Mouse (Mus musculus) E14TG2a.4 (cell line): Measurements from ENCODE around the gene Zranb1.

Experiments
- H3K27me3 ChIP-seq: 2 replicates; pipeline ENCODE4 v1.6.1; 2014; ENCODE audit warnings: low read length, control low read depth; ENCODE audit not compliant: insufficient read depth
- H3K36me3 ChIP-seq: 2 replicates; pipeline ENCODE4 v1.6.1; 2014; ENCODE audit warnings: low read length, control low read depth; ENCODE audit not compliant: insufficient read depth
- H3K4me1 ChIP-seq: replicated peaks from 2 replicates; pipeline ENCODE4 v1.6.1; 2014; ENCODE audit warnings: low read depth, low read length, control low read depth
- H3K4me3 ChIP-seq: replicated peaks from 2 replicates; pipeline ENCODE4 v1.5.1; 2014; ENCODE audit warnings: mild to moderate bottlenecking, low read length
- H3K9me3 ChIP-seq: 2 replicates; pipeline ENCODE4 v1.6.1; 2014; ENCODE audit warnings: low read length, control low read depth
- CTCF ChIP-seq: conservative IDR thresholded peaks from 2 replicates; pipeline ENCODE4 v1.5.1; 2014; ENCODE audit warnings: low read length
- NANOG ChIP-seq: IDR thresholded peaks from 2 replicates; pipeline ENCODE4 v1.6.1; 2014; ENCODE audit warnings: borderline replicate concordance, low read length, mixed read lengths
- POU5F1 ChIP-seq: IDR thresholded peaks from 2 replicates; pipeline ENCODE4 v1.6.1; 2014; ENCODE audit warnings: low read length, borderline replicate concordance

Zranb1 gene

DNA sequence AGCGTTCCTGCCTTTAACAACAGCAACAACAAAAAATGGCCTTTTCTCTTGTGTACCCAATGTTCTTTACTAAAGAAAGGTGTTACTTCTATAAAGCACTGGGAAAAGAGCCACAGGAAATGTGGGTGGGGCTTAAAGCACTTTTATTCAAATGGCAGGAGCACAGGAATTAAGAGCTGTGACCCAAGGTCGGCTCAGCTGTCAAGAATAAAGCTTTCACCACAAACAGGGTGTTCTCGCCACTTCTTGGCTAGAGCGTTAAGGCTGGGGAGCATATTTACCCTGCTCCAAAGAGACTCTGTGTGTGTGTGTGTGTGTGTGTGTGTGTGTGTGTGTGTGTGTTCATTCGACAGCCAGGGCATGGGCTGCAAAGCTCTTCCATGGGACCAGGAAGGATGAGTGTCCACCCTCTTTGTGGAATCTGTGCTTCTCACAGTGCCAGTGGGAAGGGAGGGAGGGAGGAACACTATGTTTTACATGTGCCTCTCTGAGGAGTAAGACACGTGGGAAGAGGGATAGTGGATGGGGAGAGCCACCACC is 88.6 kb downstream of the Zranb1 start:
- Histone ChIP-seq H3K27me3 (no peaks in the 10 kb centered on the region), H3K4me1 (peaks cover 97% of the 10 kb centered on the region), H3K4me3 (no peak overlapping the region), H3K9me3 (no peaks in the 10 kb centered on the region), H3K36me3 (peaks cover 96% of the 10 kb centered on the region)
- TF ChIP-seq POU5F1 (no peak), CTCF (no peak), NANOG (no peak)

DNA sequence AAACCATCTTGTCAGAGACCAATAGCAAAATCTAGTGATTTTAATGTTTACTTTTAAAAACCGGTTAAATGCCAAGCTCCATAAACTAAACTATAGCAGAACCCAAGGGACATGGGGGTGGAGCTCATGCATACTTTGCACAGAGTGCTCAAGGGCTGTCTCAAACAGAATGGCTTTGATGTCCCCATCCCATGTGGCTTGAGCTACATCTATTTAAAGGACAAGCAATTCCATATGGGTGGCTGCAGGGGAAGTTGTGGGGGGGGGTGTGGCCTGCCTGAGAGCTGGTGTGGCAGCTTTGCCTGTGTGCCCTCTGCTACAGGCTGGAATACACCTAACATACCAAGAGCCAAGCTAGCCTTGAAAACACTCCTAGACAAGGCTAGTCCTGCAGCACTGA is 93.8 kb downstream of the Zranb1 start:
- Histone ChIP-seq H3K27me3 (no peaks in the 10 kb centered on the region), H3K4me3 (no peak overlapping the region), H3K36me3 (peaks cover 98% of the 10 kb centered on the region), H3K4me1 (peaks cover 99% of the 10 kb centered on the region), H3K9me3 (no peaks in the 10 kb centered on the region)
- TF ChIP-seq NANOG (no peak), CTCF (no peak), POU5F1 (no peak)

DNA sequence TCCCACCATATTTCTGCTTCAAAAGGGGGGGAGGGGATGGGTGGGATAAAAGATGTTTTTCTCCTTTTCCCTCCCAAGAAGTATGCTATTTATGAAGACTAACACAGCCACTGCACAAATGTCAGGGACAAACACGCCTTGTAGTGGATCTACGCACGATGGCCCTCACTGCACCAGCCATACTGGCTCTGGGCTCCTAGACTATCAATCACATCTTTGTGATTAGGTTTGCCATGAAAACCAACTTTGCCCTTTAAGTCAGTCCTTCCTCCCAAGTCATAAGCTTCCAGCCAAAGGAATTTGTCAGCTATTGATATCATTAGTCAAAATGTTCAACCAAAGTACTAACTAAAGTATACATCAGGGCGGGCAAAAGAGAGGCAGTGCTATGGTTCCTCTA is 97.0 kb downstream of the Zranb1 start:
- no peak for TF ChIP-seq NANOG
- TF ChIP-seq CTCF, result no peak
- TF ChIP-seq POU5F1, result no peak
- Histone ChIP-seq H3K9me3 (no peaks in the 10 kb centered on the region), H3K4me3 (no peak overlapping the region), H3K4me1 (peaks cover 98% of the 10 kb centered on the region), H3K27me3 (no peaks in the 10 kb centered on the region), H3K36me3 (peaks cover 95% of the 10 kb centered on the region)

DNA sequence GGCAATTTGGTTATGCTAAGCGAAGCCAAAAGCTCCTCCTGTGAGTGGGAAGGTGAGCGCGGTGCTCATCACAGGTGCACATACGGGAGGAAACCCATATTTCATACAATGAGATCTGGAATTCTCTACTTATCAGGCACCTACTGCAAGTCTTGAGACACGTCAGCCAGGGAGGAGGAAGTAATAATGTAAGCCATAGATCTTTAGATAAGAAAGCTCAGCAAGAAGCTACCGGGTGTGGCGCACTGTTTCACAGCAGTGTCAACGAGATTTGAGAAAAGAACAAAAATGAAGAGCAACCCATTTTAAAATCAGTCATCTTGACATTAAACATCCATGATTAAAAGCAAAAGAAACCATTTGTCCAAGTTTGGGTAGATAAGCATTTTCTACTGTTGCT is 98.1 kb downstream of the Zranb1 start:
- Histone ChIP-seq H3K4me3 (no peak overlapping the region), H3K27me3 (no peaks in the 10 kb centered on the region), H3K4me1 (peaks cover 99% of the 10 kb centered on the region), H3K36me3 (peaks cover 93% of the 10 kb centered on the region), H3K9me3 (no peaks in the 10 kb centered on the region)
- TF ChIP-seq CTCF (no peak), NANOG (no peak), POU5F1 (no peak)

DNA sequence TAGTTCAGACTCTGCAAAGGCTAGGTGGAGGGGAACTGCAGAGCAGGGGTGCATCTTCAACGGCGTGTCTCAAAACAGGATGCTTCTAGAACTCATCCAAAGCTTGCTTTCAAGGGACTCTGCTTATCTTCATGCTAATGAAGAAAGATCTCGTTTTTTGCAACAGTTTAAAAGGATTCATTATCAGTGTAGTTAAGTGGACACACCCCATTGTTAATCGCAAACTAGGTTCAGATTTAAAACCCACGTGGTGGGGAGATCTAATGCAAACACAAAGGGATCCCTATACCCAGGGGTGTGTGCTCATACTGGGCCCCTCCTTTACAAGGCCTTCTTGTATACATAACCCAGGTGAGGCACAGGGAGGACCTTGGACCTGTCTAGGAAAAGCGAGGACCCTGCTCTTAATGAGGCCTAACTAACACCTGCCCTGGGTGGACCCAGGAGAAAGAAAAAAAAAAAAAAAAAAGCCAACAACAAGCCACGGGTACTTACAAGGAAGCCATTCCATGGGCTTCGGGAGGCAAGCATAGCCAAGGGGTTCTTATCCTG is 98.6 kb downstream of the Zranb1 start:
- H3K9me3 ChIP-seq, result no peaks in the 10 kb centered on the region
- TF ChIP-seq CTCF (no peak), NANOG (no peak), POU5F1 (no peak)
- H3K27me3 ChIP-seq, result no peaks in the 10 kb centered on the region
- H3K4me3 ChIP-seq, result peak overlapping the region; percentile 46; the same call in 1 of the 2 replicates
- peaks cover 93% of the 10 kb centered on the region for H3K36me3 ChIP-seq
- peaks cover 99% of the 10 kb centered on the region for H3K4me1 ChIP-seq

DNA sequence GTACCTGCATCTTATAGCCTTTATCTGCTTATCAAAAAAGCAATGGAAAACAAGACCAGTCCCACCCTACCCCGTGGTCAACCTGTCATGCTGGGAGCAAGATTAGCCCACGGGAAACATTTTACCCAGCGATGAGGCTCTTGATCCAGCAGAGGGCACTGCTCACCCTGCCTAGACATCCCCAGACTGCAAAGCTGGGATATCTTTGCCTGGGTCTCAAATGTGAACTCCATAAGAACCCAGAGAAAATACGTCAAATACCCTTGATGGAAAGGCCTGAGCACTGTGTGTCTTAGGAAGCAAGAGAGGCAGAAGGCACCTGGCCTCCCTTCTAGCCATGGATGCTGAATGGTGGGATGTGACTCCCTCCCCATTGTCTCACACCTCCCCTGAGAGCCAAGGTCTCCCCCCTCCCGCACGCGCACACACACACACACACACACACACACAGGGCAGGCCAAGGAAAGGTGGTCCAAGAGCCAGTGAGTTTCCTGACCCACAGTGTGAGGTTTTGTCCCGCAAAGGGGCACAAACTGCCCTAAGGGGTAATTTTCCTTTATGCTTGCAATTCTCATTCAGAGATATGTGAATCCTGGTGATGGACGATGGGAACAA is 101.8 kb downstream of the Zranb1 start:
- Histone ChIP-seq H3K4me1 (peaks cover 99% of the 10 kb centered on the region), H3K27me3 (no peaks in the 10 kb centered on the region), H3K4me3 (no peak overlapping the region), H3K36me3 (peaks cover 95% of the 10 kb centered on the region), H3K9me3 (no peaks in the 10 kb centered on the region)
- TF ChIP-seq CTCF (peak; percentile 75), POU5F1 (no peak), NANOG (no peak)

DNA sequence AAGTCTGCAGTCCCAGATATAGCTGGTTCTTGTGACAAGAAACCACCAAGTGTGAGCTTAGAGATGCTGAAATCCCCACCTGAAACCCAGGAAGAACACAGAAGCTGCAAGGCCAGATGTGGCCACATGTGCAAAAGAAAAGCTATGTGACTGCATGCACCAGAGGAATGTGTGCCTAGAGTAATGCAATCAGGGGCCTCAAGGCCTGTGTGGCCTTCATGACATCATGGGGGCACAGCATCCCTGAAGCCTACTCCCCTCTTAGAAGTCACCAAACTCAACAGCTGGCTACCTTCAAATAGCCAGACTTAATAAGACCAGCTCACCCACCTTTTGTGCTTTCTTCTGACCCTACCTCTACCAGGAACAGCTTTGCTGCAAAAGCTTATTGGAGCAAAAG is 105.0 kb downstream of the Zranb1 start:
- Histone ChIP-seq H3K27me3 (no peaks in the 10 kb centered on the region), H3K36me3 (peaks cover 94% of the 10 kb centered on the region), H3K4me1 (peaks cover 100% of the 10 kb centered on the region), H3K4me3 (no peak overlapping the region), H3K9me3 (no peaks in the 10 kb centered on the region)
- TF ChIP-seq POU5F1 (no peak), CTCF (no peak), NANOG (no peak)
